Mouse (Mus musculus) midbrain, embryonic 13.5 days (tissue): ENCODE measurements around the gene Slc39a12. TPM values are rescaled to one million over a fixed set of nuclear protein-coding genes. Genes with fewer than 3 reads are reported as not detected.

Experiments
- ATAC-seq: fragments of 200-750 bp; cut with Nextera tagmentation; 2 replicates; pipeline ENCODE4 v1.8.0; 2017; ENCODE audit warnings: mild to moderate bottlenecking, moderate TSS enrichment, moderate library complexity
- H3K27ac ChIP-seq: fragments of 300-500 bp; sonication (generic); 2 replicates; pipeline ENCODE4 v1.5.1; 2015; ENCODE audit warnings: inconsistent platforms, mild to moderate bottlenecking, moderate library complexity
- H3K27me3 ChIP-seq: fragments of 300-500 bp; sonication (generic); 2 replicates; pipeline ENCODE4 v1.6.1; 2015; ENCODE audit warnings: mild to moderate bottlenecking, inconsistent platforms
- H3K36me3 ChIP-seq: fragments of 300-500 bp; sonication (generic); 2 replicates; pipeline ENCODE4 v1.6.1; 2015; ENCODE audit warnings: mild to moderate bottlenecking, inconsistent platforms
- H3K4me1 ChIP-seq: fragments of 300-500 bp; sonication (generic); replicated peaks from 2 replicates; pipeline ENCODE4 v1.6.1; 2015; ENCODE audit warnings: inconsistent platforms
- H3K4me2 ChIP-seq: fragments of 300-500 bp; sonication (generic); replicated peaks from 2 replicates; pipeline ENCODE4 v1.6.1; 2015; ENCODE audit warnings: moderate library complexity, mild to moderate bottlenecking, inconsistent platforms
- H3K4me3 ChIP-seq: fragments of 300-500 bp; sonication (generic); replicated peaks from 2 replicates; pipeline ENCODE4 v1.5.1; 2015; ENCODE audit warnings: mild to moderate bottlenecking, inconsistent platforms
- H3K9ac ChIP-seq: fragments of 300-500 bp; sonication (generic); replicated peaks from 2 replicates; pipeline ENCODE4 v1.6.1; 2015; ENCODE audit warnings: mild to moderate bottlenecking, inconsistent platforms
- H3K9me3 ChIP-seq: fragments of 300-500 bp; sonication (generic); 2 replicates; pipeline ENCODE4 v1.6.1; 2016; ENCODE audit warnings: mild to moderate bottlenecking, inconsistent platforms
- WGBS: fragments of 180-500 bp; shearing (Covaris S2); methylation state at CpG from one replicate; pipeline ENCODE4 v1.1.7; 2015; 5-methylcytosine and 5-hydroxymethylcytosine counted together
- polyA plus RNA-seq: library from polyadenylated mRNA; unstranded; fragments of >200 nt; fragmentation: Nextera tagmentation; extraction: Ambion mirVana; gene quantifications from 2 replicates; pipeline ENCODE4 v1.2.1, GENCODE M21; 2015

Gene Slc39a12
- polyA plus RNA-seq, 1 experiment from 2014 or later, result 2.4 TPM

- 91% methylated on average over 2 of the region's 2 CpGs for WGBS
- Histone ChIP-seq H3K36me3 (no peaks in the 10 kb centered on the region), H3K9ac (no peak overlapping the region), H3K27me3 (no peaks in the 10 kb centered on the region), H3K27ac (no peak overlapping the region), H3K4me2 (no peak overlapping the region), H3K4me1 (no peaks in the 10 kb centered on the region), H3K9me3 (no peaks in the 10 kb centered on the region), H3K4me3 (no peak overlapping the region)
- no peak for ATAC-seq
These were observed 108.0 kb downstream of the Slc39a12 start for GRCm38 (mm10) chr2:14496150-14496549.

DNA sequence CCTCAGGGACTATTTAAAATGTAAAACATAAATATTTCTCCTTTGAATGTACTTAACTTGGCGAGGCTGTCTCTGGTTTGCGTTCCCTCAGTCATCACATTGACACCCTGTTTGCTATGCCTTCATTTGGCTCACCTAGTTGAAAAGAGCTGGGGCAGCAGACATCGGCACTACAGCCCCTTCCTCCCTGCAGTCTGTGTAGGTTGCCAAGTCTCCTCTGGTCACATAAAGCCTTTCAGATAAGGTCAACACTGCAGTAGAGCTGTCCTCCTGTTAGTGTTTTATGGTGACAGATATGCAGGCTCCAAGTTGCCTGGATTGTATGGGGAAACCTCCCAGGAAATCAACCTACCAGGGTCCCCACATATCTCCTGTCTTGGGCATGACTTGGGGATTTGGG is 114.4 kb downstream of the Slc39a12 start:
- H3K4me1 ChIP-seq, result no peaks in the 10 kb centered on the region
- H3K36me3 ChIP-seq, result no peaks in the 10 kb centered on the region
- no peak overlapping the region for H3K4me2 ChIP-seq
- no peaks in the 10 kb centered on the region for H3K9me3 ChIP-seq
- H3K4me3 ChIP-seq, result no peak overlapping the region
- H3K27ac ChIP-seq, result no peak overlapping the region
- H3K9ac ChIP-seq, result no peak overlapping the region
- WGBS, result 86% methylated on average over 3 of the region's 3 CpGs
- H3K27me3 ChIP-seq, result no peaks in the 10 kb centered on the region
- no peak for ATAC-seq

DNA sequence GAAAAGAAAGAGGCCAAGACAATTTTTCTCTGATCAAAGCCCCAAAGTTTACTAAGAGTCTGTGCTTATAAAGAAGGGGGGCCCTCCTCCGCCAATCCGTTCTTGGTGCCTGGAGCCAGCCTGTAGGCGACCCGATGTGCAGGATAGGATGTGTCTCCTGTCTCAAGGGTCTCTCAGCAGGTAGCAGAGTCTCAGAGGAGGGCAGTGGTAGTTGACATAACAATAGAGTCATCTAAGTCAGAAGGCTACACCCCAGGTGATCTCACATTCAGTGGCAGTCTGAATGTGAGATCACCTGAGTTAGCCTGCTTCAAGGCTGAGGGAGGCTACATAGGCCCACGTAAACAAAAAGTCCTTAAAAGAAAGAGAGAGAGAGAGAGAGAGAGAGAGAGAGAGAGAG is 130.1 kb downstream of the Slc39a12 start:
- WGBS, result 51% methylated on average over 5 of the region's 5 CpGs
- H3K27me3 ChIP-seq, result no peaks in the 10 kb centered on the region
- no peak overlapping the region for H3K4me2 ChIP-seq
- no peak overlapping the region for H3K27ac ChIP-seq
- ATAC-seq, result no peak
- no peaks in the 10 kb centered on the region for H3K9me3 ChIP-seq
- no peaks in the 10 kb centered on the region for H3K4me1 ChIP-seq
- H3K4me3 ChIP-seq, result no peak overlapping the region
- no peaks in the 10 kb centered on the region for H3K36me3 ChIP-seq
- H3K9ac ChIP-seq, result no peak overlapping the region

GRCm38 (mm10) chr2:14534325-14535077 is 146.4 kb downstream of the Slc39a12 start:
- H3K36me3 ChIP-seq, result no peaks in the 10 kb centered on the region
- peaks cover 9% of the 10 kb centered on the region; the same call in 1 of the 2 replicates for H3K4me1 ChIP-seq
- H3K9me3 ChIP-seq, result no peaks in the 10 kb centered on the region
- H3K4me2 ChIP-seq, result no peak overlapping the region
- H3K4me3 ChIP-seq, result no peak overlapping the region
- H3K27ac ChIP-seq, result no peak overlapping the region; the same call in 1 of the 2 replicates
- no peak overlapping the region for H3K9ac ChIP-seq
- H3K27me3 ChIP-seq, result no peaks in the 10 kb centered on the region
- 0 out of 2 replicates have a peak, but pooled peaks have one; percentile 31 for ATAC-seq
- WGBS, result 78% methylated on average over 3 of the region's 3 CpGs

GRCm38 (mm10) chr2:14535246-14535671 is 147.1 kb downstream of the Slc39a12 start:
- H3K27me3 ChIP-seq, result no peaks in the 10 kb centered on the region
- H3K36me3 ChIP-seq, result no peaks in the 10 kb centered on the region
- H3K4me1 ChIP-seq, result peaks cover 9% of the 10 kb centered on the region; the same call in 1 of the 2 replicates
- H3K4me3 ChIP-seq, result no peak overlapping the region
- H3K9ac ChIP-seq, result no peak overlapping the region
- peak; percentile 93 for ATAC-seq
- H3K9me3 ChIP-seq, result no peaks in the 10 kb centered on the region
- H3K27ac ChIP-seq, result peak overlapping the region; percentile 39; the same call in 1 of the 2 replicates
- 25% methylated on average over 3 of the region's 3 CpGs for WGBS
- no peak overlapping the region for H3K4me2 ChIP-seq

DNA sequence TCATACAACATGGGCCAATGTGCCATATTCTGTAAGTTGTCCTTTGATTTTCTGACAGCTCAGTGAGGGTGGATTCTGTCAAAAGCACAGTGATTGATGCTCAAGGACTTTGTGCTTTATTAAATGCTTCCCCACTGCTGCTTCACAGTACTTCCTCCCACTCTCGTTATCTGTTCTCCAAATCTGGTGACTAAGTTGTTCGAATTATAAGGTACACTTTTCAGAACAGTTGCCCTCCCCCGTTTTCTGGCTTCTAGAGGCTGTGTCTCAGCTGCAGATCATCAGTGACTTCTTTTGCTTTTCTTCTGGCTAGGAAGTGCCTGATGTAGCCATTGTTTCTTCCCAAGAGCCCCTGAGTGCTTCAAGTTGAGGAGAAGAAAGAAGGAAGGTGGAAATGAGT is 149.7 kb downstream of the Slc39a12 start:
- no peak overlapping the region for H3K27ac ChIP-seq
- H3K4me1 ChIP-seq, result peaks cover 9% of the 10 kb centered on the region; the same call in 1 of the 2 replicates
- H3K27me3 ChIP-seq, result 0 out of 2 replicates have a peak, but pooled peaks cover 3% of the 10 kb centered on the region
- H3K4me2 ChIP-seq, result no peak overlapping the region
- H3K9ac ChIP-seq, result no peak overlapping the region
- no peaks in the 10 kb centered on the region for H3K9me3 ChIP-seq
- no peak for ATAC-seq
- H3K4me3 ChIP-seq, result no peak overlapping the region
- no peaks in the 10 kb centered on the region for H3K36me3 ChIP-seq
- 76% methylated on average over 3 of the region's 3 CpGs for WGBS

DNA sequence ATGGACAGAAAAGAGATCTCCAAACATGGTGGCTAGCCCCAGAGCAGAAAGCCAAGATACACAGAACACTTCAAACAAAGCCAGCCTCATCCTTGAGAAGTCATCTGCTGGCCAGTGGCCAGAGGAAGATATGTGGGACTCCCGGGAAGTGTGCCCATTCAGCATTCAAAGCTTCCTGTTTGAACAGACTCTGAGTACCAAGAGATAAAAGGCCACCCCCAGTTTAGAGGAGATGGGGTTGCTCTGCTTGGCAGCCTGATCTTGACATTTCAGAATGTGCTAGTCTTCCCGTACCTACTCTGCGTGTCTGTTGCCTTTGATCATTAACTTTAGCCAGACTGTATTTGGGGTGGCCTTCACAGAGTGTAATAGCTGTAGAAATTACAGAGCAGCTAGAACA is 155.2 kb downstream of the Slc39a12 start:
- no peaks in the 10 kb centered on the region for H3K36me3 ChIP-seq
- WGBS, result 74% methylated on average over 3 of the region's 3 CpGs
- no peak overlapping the region for H3K9ac ChIP-seq
- H3K27me3 ChIP-seq, result 0 out of 2 replicates have a peak, but pooled peaks cover 3% of the 10 kb centered on the region
- no peak overlapping the region for H3K4me2 ChIP-seq
- H3K4me3 ChIP-seq, result no peak overlapping the region
- no peaks in the 10 kb centered on the region for H3K4me1 ChIP-seq
- no peak overlapping the region for H3K27ac ChIP-seq
- ATAC-seq, result no peak
- H3K9me3 ChIP-seq, result no peaks in the 10 kb centered on the region

GRCm38 (mm10) chr2:14543773-14544172 is 155.7 kb downstream of the Slc39a12 start:
- no peaks in the 10 kb centered on the region for H3K36me3 ChIP-seq
- no peak overlapping the region for H3K4me2 ChIP-seq
- no peaks in the 10 kb centered on the region for H3K4me1 ChIP-seq
- no peak overlapping the region for H3K9ac ChIP-seq
- H3K4me3 ChIP-seq, result no peak overlapping the region
- H3K27ac ChIP-seq, result no peak overlapping the region
- H3K27me3 ChIP-seq, result 0 out of 2 replicates have a peak, but pooled peaks cover 3% of the 10 kb centered on the region
- no peaks in the 10 kb centered on the region for H3K9me3 ChIP-seq
- no peak for ATAC-seq
- 86% methylated on average over 2 of the region's 2 CpGs for WGBS

Other genes with a start within 250 kb of the Slc39a12 start
- gene Tmem236, start 213.8 kb upstream of the Slc39a12 start, polyA plus RNA-seq, result 0.09 TPM in 1 of 2 replicates, not detected in the other
- gene Mrc1, start 158.9 kb upstream of the Slc39a12 start, polyA plus RNA-seq, result 4.7 and 5.4 TPM in 2 replicates
- gene Cacnb2, start 214.8 kb downstream of the Slc39a12 start, polyA plus RNA-seq, result 3.3 and 3.9 TPM in 2 replicates